Mouse (Mus musculus): ENCODE results near the gene Lrba. TPM values are rescaled to one million over a fixed set of nuclear protein-coding genes. Genes with fewer than 3 reads are reported as not detected.

The Lrba gene
- total RNA-seq, 2 experiments from 2014 or later, result 32.7 to 34.9 TPM

DNA sequence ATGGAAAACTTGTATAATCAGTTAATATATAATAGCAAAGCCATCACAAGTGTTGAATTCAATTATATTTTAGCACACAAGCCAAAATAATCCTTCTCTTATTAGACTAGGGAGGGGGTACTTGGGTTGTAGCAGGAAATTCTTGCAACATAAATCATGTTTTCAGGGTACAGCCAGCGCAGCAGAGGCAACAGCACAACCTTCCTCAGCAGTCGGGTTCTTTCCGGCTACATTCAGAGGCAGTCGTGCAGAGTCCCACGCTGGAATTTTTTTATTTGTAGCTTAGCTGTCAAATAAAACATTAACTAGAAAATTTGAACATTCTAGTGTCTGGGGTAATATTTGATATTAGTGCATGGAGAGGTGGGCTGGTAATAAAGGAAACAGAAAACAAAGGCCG is 529.7 kb downstream of the Lrba start:
- DNase-seq (ENCODE audit: low spot score in 2 of 2), result no peak

DNA sequence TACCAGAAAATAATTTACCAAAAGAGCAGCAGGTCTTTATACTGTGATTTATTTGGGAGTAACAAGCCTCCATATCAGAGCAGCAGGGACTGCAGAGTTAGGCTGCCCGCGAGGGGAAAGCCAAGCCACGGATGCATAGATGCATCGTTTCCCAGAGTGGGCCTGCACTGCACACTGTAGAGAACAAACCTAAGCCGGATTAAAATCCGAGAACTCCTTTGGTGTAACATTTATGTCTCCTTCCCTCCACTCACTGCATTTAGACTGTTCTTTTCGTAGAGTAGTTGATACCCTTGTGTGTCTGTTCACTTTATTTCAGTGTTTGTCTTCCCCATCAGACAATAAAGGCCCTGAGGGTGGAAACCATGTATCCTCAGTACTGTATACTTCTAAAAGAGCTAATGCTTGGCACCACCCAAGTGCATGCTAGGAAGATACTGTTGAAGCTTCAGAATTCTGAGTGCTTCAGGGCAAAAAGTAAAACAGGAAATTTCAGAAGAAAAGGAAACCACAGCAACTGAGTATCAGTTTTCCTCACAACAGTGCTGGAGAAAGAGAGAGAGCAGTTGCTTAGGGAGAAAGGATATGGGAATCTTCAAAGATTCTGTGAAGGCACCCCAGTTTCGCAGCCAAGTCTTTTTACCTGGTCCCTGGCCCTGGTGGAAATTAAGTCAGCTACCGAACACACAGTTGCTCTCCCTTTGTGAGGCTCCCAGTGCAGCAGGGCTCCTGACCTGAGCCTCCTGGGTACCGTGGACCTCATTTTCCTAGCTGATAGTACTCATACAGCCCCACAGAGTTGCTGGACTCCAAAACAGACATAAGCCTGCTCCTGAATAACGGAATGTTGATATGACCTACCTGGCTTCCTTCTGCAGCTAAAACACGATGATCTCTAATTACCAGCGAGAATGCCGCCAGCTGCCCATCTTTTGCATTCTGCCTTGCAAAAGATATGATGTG is 530.4 kb downstream of the Lrba start:
- DNase-seq (ENCODE audit: low spot score in 2 of 2), result no peak

DNA sequence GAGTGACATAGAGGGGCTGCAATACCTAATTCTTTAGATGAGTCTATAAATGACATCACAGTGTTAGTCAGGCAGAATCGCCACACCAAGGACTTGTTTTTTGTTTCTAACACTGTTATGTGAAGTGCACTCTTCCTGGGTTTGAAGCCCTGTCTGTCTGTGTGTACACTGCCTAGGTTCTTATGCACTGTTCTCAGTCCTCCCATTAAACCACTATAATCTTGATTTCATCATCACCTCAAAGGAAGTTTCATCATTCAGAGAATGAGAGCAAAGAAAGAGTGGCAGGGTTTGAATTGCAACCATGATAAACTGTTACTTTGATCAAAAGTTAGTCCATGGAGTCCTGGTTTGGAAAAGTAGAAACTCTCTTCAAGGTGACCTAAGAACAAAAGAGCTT is 532.1 kb downstream of the Lrba start:
- DNase-seq (ENCODE audit: low spot score in 2 of 2), result no peak

DNA sequence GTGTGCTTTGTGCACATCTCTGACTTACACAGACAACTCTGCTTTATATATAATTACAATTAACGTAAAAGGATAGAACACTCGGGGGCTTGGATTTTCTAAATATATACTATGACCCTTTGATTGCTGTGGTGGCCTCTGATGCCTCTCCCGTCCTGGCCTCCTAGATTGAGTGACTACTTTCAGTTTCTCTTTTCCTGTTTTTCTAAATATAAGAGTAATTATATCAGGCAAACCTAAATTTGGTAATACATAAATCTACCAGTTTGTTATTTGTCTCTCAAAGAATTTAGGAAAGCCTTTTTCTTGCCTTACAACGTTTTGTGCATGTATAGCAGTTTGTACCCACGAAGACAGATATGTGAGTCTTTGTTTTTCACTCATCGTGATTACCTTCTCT is 534.2 kb downstream of the Lrba start:
- no peak for DNase-seq (ENCODE audit: low spot score in 2 of 2)

DNA sequence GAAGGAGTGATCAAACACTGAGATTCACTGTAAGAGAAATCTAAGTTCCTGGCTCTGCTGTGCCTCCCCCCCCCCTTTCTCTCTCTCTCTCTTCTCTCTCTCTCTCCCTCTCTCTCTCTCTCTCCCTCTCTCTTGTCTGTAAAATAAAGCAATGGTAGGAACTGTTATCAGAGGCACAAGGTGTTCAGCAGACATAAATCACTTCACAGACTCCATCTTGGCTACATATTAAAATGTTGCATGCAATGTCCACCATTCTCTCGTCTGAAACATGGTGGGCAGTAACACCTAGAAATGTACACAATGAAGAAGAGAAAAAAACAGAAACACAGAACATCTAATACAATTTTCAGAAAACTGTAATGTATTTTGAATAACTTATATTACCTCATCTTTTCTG is 534.9 kb downstream of the Lrba start:
- DNase-seq (ENCODE audit: low spot score in 2 of 2), result no peak

DNA sequence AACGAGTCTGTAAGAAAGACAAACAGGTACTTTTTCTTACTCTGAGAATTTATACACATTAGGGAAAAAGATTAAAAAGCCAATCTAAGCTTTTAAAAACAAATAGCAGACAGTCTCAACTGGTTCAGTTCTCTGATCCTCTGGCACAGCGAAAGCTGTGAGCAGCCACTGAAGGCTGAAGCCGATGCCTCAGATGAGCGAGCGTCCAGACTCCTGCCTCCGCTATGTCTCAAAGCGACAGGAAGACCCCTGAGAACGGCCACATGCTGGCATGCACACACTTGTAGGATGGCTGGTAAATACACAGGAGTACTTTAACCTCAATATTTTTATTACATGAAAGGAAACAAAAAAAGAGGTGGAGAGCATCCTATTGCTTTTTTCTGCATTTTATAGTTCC is 535.4 kb downstream of the Lrba start:
- DNase-seq (ENCODE audit: low spot score in 2 of 2), result no peak

DNA sequence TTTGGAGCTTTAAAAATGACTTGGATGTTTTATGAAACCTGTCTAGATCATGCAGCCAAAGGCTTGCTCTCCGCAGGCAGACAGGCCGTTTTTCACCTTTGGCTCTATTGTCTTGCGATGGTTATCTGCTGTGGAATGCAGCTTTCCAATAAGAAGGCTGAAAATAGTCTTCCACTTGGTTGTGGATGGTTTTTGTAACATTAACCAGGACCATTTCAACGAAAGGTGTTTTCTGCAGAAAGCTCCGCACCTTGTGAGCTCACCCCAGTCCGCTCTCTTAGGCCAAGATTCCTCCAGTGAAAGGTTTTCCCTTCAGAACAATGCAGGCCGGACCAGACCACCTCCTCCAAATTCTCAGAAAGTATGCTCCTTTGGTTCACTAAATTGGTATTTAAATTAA is 536.0 kb downstream of the Lrba start:
- DNase-seq (ENCODE audit: low spot score in 2 of 2), result no peak

DNA sequence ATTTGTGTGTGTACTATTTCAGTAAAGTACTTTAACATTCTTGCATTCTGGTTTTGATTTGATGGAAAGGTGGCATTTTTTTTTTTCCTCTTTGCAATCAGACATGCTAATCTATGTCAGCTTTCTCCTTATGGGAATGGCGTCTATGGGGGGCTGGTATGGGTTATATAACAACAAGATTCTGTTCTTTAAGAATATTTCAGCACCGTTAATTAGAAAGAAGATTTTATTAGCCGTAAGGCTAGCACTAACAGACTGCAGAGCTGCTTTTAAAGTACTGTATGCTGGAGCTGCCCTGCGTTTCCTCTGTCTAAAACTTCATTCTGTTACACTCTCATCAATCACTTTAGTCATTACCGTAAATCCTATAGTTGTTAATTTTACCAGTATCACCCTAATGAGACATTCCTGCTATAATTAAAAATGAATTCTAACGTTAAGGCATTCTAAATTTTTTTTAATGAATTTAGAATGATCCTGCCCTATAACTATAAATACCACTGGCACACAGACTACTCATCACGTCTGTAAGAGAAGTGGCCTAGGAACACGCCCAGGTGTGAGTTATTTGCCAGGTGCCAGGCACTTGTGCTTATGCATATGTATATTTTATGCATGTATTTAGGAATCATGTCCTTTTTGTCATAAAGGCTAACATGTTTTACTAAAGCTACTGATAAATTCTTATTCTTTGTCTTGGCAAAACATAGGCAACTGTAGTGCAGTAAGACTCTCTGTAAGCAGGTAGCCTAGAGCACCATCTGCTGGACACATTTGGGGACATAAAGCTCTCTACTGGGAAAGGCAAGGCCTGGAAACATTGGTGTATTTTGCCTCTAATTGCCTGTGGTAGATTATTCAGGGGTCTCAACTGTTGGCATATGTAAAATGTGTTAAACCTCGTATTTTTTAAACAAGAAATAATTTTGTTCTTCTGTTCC is 536.9 kb downstream of the Lrba start:
- peak; percentile 48 to 55 for DNase-seq (ENCODE audit: low spot score in 2 of 2)

DNA sequence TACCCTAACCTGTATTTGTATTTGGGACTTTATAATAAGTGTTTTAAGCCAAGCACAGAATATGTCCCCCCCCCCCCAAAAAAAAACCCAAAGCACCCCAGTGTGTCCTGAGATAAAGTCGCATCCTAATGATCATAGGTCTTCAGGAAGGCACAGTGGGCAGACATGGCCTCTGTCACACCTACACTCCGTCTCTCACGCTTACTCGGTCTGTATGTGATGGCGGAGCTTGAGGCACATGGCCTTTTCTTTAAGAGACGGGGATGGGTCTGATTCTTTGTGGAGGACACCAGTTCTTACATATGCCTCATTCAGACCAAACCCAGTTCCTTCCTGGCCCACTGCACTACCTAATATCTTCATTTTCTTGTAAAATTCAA is 537.5 kb downstream of the Lrba start:
- DNase-seq (ENCODE audit: low spot score in 2 of 2), result no peak

DNA sequence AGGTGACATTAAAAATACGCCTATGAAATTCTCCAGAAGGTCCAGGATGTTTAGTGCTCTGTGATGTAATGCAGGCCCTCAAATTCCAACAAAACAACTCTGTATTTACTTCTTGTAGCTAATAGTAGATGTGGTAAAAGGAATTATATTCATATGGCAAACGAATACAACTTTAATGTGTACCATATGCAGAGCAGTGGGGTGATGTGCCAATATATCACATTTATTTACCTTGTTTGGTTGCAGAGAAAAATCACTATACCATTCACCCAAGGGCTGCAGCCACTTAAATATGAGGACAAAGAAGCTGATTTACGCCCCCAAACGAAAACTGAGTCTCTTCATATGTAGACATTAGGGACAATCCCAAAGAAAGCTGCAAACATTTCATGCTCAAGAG is 538.0 kb downstream of the Lrba start:
- DNase-seq (ENCODE audit: low spot score in 2 of 2), result no peak

DNA sequence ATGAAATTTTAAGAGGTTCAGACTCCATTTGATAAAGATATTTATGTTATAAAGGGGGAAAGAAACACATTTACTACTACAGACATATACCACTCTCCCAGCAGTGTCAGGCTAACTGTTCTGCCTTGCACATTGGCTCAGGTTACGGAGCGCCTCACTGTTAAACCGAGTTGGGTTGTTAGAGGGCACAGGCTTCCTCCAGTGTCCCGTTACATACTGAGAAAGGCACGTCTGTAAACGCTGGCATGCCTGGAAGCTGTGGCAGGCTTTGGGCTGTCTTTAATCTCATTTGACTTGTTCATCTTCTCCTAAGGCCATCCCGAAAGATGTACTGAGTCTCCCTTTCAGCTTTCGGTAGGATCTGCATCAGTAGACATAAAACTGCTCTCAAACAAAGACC is 544.1 kb downstream of the Lrba start:
- DNase-seq (ENCODE audit: low spot score in 2 of 2), result no peak

DNA sequence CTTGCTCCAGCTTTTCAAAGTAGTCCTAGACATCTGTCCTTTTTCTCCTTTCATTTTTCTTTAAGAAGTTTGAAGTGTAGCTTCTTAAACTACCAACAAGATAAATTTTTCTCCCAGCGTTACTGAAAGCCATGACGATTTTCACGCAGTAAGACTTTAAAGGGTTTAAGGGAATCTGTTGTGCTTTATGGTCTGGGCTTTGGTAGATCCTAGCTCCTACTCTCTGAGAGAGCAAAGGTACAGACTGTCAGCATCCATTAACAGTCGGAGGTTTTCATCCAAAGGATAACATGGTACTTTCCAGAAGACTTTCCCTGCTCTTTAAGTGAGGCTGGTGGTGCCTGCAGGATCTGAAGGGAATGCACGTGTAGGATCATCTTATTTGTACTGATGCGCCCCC is 544.5 kb downstream of the Lrba start:
- DNase-seq (ENCODE audit: low spot score in 2 of 2), result no peak

DNA sequence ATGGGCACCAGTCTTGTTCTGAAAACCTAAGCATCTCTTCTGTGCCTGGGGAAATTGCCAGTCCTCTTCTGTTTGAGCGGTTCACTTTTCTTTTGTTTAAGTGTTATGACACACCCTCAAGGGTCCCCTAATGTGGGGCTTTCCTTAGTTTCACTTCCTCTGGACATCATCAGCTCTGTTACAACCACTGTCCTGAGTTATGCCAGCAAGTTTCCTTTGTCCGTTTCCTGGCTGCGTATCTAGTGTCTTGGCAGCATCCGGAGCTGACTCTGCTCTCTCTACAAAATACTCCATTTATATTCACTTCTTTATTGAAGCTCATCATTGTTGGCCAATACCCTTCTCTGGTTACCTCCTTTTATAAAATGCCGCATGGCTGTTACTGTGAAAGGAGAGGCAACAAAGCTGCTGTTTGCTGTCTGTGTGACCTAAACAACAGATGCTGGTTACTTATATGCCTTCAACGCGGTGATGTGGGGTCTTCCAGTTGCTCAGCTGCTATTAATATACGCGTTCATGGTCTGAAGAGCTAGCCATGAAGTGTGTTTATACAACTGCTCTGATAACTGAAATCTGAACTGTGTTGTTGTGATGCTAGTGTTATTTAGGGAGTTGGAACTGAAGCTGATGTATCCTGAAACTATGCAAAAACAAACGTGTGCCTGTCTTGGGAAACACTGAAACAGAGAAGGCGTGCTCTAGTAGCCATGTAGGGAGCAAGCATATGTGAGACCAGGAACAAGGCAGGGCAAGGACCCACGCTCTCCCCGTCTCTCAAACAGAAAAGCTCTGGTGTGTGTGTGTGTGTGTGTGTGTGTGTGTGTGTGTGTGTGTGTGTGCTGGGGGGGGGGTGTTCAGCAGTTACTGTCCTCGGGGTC is 550.3 kb downstream of the Lrba start:
- no peak for DNase-seq (ENCODE audit: low spot score in 2 of 2)

DNA sequence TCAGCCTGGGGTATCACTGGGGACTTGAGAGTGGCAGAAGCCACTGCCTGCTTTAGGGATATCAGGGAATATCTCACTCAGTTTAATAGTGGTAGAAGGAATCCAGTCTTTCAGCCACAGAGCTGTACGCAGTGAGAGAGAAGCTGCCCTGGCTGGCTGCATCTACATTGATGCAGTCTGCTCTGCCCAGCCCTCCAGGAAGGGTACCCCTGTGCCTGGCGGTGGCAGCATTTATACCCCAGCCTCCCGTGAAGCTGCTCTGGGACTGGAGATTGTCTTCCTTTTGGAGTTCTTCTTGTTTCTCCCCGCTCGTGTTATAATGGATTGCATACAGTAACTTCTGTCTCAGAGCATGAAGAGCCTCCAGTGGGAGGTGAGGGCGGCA is 551.0 kb downstream of the Lrba start:
- no peak for DNase-seq (ENCODE audit: low spot score in 2 of 2)

DNA sequence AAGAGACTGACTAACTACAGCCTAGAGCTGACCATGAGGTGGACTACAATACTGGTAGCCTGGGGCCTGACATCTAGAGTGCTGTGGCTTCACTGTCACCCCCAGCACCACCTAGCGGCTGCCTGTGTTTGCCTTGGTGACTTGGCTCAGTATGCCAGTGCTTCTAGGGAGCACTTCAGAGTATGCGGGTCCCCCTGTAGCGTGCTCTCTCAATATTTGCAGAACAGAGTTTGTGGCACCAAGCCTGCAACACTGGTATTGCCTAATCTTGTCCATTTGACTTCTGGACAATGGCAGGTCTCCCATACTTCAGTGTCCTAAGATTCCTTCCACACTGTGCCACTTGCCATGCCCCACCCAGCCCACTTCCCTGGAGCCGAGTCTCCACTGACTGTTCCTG is 555.2 kb downstream of the Lrba start:
- DNase-seq (ENCODE audit: low spot score in 2 of 2), result no peak

DNA sequence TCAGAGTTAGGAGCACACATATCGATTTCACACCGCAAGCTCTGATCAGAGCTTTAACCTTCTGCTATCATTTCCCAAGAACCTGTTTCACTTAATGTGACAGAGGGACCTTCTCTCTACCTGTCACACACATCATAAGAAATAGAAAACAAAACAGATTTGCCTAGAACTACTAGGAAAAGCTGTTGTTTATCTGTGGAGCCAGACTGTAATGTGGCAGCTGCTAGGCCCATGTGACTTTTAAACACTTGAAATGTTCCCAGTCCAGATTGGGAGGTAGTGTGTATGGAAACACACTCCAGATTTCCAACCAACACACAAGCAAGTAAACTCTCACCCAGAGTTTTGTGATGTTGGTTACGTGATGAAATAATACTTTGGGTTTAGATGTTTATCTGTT is 559.6 kb downstream of the Lrba start:
- no peak for DNase-seq (ENCODE audit: low spot score in 2 of 2)

DNA sequence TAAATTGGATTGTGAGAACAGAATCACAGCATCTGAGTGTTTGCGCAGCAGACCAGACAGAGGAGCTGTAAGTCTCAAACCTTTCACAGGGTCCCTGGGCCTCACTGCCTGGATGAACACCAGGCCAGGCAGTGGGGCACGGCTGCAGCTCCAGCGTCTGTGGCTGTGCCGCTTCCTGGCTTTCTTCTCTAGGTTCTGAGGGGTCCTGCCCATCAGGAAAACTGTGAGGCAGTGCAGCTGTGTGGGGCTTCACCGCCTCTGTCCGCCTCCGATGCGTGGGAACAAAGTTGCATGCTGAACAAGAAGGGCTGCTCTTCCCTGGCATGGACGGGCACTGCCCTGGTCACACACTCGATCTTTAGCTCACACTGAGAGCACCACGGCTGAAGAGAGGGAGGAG is 560.5 kb downstream of the Lrba start:
- no peak for DNase-seq (ENCODE audit: low spot score in 2 of 2)

DNA sequence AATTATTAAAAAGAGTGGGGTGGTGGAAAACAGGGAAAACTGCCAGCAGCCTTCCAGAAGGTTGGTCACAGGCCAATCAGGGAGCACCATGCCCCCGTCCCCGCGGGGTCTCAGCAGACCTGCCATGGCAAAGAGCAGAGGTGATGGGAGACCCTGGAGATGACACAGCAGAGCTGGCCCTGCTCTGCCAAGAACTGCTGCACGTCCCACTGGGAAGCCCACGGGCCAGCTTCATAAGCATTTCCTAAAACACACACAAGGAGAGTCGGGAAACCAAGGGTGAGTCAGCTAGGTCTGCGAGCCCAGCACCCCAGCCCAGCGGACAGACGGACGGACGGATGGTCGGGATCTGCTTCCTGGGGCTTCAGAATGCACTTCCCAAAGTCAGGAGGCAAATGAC is 561.8 kb downstream of the Lrba start:
- DNase-seq (ENCODE audit: low spot score in 2 of 2), result peak in 1 of 2 experiments; percentile 16

DNA sequence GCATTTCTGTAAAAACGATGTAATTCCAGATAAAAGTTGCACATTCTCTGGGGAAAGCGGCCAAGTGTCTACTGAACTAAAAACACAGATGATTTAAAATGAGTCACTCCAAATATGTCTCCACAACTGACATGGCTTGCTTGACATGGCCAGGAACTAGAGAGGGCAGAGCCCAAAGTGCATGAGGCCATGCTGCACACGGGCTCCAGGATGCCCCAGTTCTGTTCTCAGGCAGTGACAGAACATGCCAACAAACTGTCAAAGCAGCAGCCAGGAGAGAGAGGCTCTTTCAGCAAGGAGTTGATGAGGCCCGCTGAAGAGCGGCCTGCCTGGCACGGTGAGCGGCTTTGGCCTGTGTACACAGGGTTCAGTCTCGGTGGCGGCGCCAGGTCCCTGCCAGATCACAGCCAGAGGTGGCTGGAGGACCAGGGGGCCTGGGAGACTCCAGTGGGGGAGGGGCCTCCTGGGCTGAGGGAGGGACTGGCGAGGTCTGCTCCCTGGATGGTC is 562.4 kb downstream of the Lrba start:
- peak in 1 of 2 experiments; percentile 21 for DNase-seq (ENCODE audit: low spot score in 2 of 2)

DNA sequence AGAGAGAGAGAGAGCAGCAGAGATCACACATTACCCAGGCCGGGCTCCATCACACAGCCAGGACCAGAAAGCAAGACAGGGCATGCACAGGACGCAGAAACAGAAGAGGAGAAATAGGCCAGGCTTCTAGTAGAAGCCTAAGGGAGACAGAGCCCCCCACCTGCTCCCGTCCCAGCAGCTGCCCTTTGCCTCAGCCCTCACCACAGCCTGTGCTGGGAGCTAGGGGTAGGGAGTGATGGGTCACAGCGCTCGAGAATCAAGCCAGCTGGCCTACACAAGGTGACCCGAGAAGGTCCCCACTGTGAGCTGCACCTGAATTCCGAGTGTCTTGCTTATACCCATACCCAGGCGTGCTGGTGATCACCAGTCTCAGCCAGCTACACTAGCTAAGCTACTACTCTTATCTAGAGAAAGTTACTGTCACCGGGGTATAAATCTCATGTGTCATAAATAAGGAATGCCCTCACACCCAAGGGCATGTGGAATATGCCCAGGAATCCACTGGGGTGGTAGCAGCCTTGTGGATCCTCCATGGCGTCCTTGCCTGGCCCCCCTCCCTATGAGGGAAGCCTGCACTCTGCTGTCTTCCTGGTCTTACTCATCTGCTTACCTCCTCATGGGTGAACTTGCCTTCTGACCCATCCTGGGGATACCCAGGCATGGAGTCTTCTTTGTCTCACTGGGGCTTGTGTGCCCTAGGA is 563.1 kb downstream of the Lrba start:
- DNase-seq (ENCODE audit: low spot score in 2 of 2), result no peak
